Mouse (Mus musculus) intestine, embryonic 14.5 days (tissue): ENCODE measurements around the gene Fam186a. TPM values are rescaled to one million over a fixed set of nuclear protein-coding genes. Genes with fewer than 3 reads are reported as not detected.

Source experiments
- ATAC-seq: fragments of 200-750 bp; cut with Nextera tagmentation; replicated peaks from 2 replicates; pipeline ENCODE4 v1.8.0; 2017; ENCODE audit warnings: low read depth, moderate number of reproducible peaks, moderate TSS enrichment, moderate library complexity; ENCODE audit not compliant: low FRiP score, low TSS enrichment
- DNase-seq: peaks from one replicate; pipeline ENCODE4 v3.0.0-alpha.2; 2018; ENCODE audit warnings: low spot score
- H3K27ac ChIP-seq: fragments of 300-500 bp; sonication (generic); 2 replicates; pipeline ENCODE4 v1.5.1; 2014; ENCODE audit warnings: low read depth, mild to moderate bottlenecking, control low read depth
- H3K27me3 ChIP-seq: fragments of 300-500 bp; sonication (generic); replicated peaks from 2 replicates; pipeline ENCODE4 v1.6.1; 2014; ENCODE audit warnings: low read length, control low read depth; ENCODE audit not compliant: control insufficient read depth, insufficient read depth
- H3K36me3 ChIP-seq: fragments of 300-500 bp; sonication (generic); 2 replicates; pipeline ENCODE4 v1.6.1; 2014; ENCODE audit warnings: low read length, control low read depth; ENCODE audit not compliant: control insufficient read depth, insufficient read depth
- H3K4me1 ChIP-seq: fragments of 300-500 bp; sonication (generic); replicated peaks from 2 replicates; pipeline ENCODE4 v1.6.1; 2014; ENCODE audit warnings: low read length, control low read depth, mixed read lengths; ENCODE audit not compliant: control insufficient read depth, insufficient read depth
- H3K4me2 ChIP-seq: fragments of 300-500 bp; sonication (generic); 2 replicates; pipeline ENCODE4 v1.6.1; 2014; ENCODE audit warnings: low read length
- H3K4me3 ChIP-seq: fragments of 300-500 bp; sonication (generic); 2 replicates; pipeline ENCODE4 v1.5.1; 2014; ENCODE audit warnings: low read depth, low read length, control low read depth, mixed read lengths
- H3K9ac ChIP-seq: fragments of 300-500 bp; sonication (generic); 2 replicates; pipeline ENCODE4 v1.6.1; 2014; ENCODE audit warnings: mild to moderate bottlenecking, low read length
- H3K9me3 ChIP-seq: fragments of 300-500 bp; sonication (generic); 2 replicates; pipeline ENCODE4 v1.6.1; 2016; ENCODE audit warnings: low read length, control low read depth; ENCODE audit not compliant: control insufficient read depth
- WGBS: fragments of 180-500 bp; shearing (Covaris S2); extraction: QIAGEN DNeasy Blood & Tissue Kit; methylation state at CpG from one replicate; pipeline ENCODE4 v1.1.7; 2014; 5-methylcytosine and 5-hydroxymethylcytosine counted together
- polyA plus RNA-seq: library from polyadenylated mRNA; unstranded; fragments of >200 nt; fragmentation: Nextera tagmentation; extraction: Ambion mirVana; gene quantifications from 2 replicates; pipeline ENCODE4 v1.2.1, GENCODE M21; 2014

Fam186a gene
- polyA plus RNA-seq, 1 experiment from 2014 or later = 0.01 TPM

DNA sequence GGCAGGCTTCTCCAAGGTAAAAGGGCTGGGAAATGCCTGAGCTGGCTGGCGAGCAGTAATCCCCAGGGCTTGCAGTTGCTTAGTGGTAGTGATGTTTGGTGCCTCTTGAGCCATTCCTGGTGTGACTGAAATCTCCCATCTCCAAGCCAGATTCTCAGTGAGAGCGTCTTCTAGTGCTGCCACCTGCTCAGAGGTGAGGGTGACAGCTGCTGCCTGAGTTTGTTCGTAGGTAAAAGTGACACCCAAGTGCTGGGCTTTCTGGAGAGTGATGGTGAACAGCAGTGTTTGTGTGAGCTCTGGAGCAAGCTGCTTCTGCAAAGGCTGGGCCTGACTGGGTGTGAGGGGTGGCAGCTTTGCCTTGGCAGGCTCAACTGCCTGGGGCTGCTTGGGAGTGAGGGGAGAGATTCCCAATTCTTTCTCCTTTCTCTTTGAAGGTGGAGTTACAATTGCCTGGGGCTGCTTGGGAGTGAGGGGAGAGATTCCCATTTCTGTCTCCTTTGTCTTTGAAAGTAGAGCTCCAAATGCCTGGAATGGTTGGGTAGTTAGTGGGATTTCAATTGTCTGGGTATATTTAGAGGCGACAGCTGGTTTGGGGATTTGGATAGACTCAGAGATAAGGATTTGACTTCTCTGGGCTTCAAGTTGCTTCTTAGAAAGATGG, 25.8 kb downstream of the Fam186a start:
- Histone ChIP-seq H3K4me3 (no peak overlapping the region), H3K27me3 (no peaks in the 10 kb centered on the region), H3K27ac (no peak overlapping the region), H3K4me1 (no peaks in the 10 kb centered on the region), H3K4me2 (no peak overlapping the region), H3K36me3 (no peaks in the 10 kb centered on the region), H3K9me3 (0 out of 2 replicates have a peak, but pooled peaks cover 4% of the 10 kb centered on the region), H3K9ac (no peak overlapping the region)
- ATAC-seq (no peak), DNase-seq (no peak)
- 69% methylated on average over 4 of the region's 4 CpGs for WGBS

DNA sequence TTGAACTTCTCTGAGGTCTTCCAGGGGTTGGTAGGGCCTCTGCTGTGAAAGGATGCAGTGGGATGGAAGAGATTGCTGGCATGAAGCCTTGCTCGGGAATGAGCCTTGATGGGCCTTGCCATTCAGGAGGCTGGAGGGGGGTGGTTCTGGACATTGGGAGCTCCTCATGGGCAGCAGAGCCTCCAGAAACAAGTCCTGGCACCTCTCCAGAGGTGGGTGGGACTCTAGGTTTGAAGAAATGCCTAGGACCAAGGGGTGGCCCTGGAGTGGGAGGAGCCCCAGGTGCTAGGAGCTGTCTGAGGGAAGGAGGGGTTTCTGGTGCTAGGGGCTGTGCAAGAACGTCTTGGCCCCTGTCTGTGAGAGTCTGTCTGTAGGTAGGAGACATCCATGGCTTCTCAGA, 26.4 kb downstream of the Fam186a start:
- DNase-seq = no peak
- H3K9me3 ChIP-seq = 0 out of 2 replicates have a peak, but pooled peaks cover 4% of the 10 kb centered on the region
- no peak overlapping the region for H3K4me3 ChIP-seq
- no peaks in the 10 kb centered on the region for H3K4me1 ChIP-seq
- ATAC-seq = no peak
- H3K9ac ChIP-seq = no peak overlapping the region
- H3K4me2 ChIP-seq = no peak overlapping the region
- H3K36me3 ChIP-seq = no peaks in the 10 kb centered on the region
- 56% methylated on average over 2 of the region's 2 CpGs for WGBS
- no peaks in the 10 kb centered on the region for H3K27me3 ChIP-seq
- H3K27ac ChIP-seq = no peak overlapping the region

GRCm38 (mm10) chr15:99937841-99938240, 29.0 kb downstream of the Fam186a start:
- 77% methylated on average over 8 of the region's 8 CpGs for WGBS
- no peak for DNase-seq
- no peak overlapping the region for H3K4me3 ChIP-seq
- no peaks in the 10 kb centered on the region for H3K36me3 ChIP-seq
- no peaks in the 10 kb centered on the region for H3K27me3 ChIP-seq
- no peaks in the 10 kb centered on the region for H3K9me3 ChIP-seq
- H3K4me1 ChIP-seq = no peaks in the 10 kb centered on the region
- no peak for ATAC-seq
- no peak overlapping the region for H3K9ac ChIP-seq
- no peak overlapping the region for H3K4me2 ChIP-seq
- no peak overlapping the region for H3K27ac ChIP-seq

- WGBS = 90% methylated on average over 3 of the region's 3 CpGs
- H3K9ac ChIP-seq = no peak overlapping the region
- ATAC-seq = no peak
- no peaks in the 10 kb centered on the region for H3K4me1 ChIP-seq
- no peak for DNase-seq
- H3K36me3 ChIP-seq = no peaks in the 10 kb centered on the region
- H3K4me2 ChIP-seq = no peak overlapping the region
- H3K4me3 ChIP-seq = no peak overlapping the region
- no peak overlapping the region for H3K27ac ChIP-seq
- no peaks in the 10 kb centered on the region for H3K27me3 ChIP-seq
- no peaks in the 10 kb centered on the region for H3K9me3 ChIP-seq
Measured at GRCm38 (mm10) chr15:99936659-99937058, 30.2 kb downstream of the Fam186a start.

GRCm38 (mm10) chr15:99934501-99934900, 32.4 kb downstream of the Fam186a start:
- Histone ChIP-seq H3K4me3 (no peak overlapping the region), H3K4me2 (no peak overlapping the region), H3K36me3 (no peaks in the 10 kb centered on the region), H3K9me3 (no peaks in the 10 kb centered on the region), H3K27ac (no peak overlapping the region), H3K27me3 (no peaks in the 10 kb centered on the region), H3K4me1 (no peaks in the 10 kb centered on the region), H3K9ac (no peak overlapping the region)
- DNase-seq = no peak
- no peak for ATAC-seq
- 43% methylated on average over 1 of the region's 1 CpGs for WGBS

- WGBS = 80% methylated on average over 8 of the region's 8 CpGs
- no peak for ATAC-seq
- Histone ChIP-seq H3K9ac (no peak overlapping the region), H3K4me1 (no peaks in the 10 kb centered on the region), H3K9me3 (no peaks in the 10 kb centered on the region), H3K4me3 (no peak overlapping the region), H3K27me3 (no peaks in the 10 kb centered on the region), H3K36me3 (no peaks in the 10 kb centered on the region), H3K27ac (no peak overlapping the region), H3K4me2 (no peak overlapping the region)
- no peak for DNase-seq
Measured at GRCm38 (mm10) chr15:99931231-99931630, 35.6 kb downstream of the Fam186a start.

GRCm38 (mm10) chr15:99919601-99920158, 47.2 kb downstream of the Fam186a start:
- no peak overlapping the region for H3K4me3 ChIP-seq
- ATAC-seq = no peak
- no peak overlapping the region for H3K9ac ChIP-seq
- H3K4me1 ChIP-seq = no peaks in the 10 kb centered on the region
- 86% methylated on average over 15 of the region's 15 CpGs for WGBS
- no peak overlapping the region for H3K4me2 ChIP-seq
- DNase-seq = no peak
- H3K27me3 ChIP-seq = no peaks in the 10 kb centered on the region
- no peaks in the 10 kb centered on the region for H3K9me3 ChIP-seq
- no peaks in the 10 kb centered on the region for H3K36me3 ChIP-seq
- no peak overlapping the region for H3K27ac ChIP-seq

- H3K27ac ChIP-seq = no peak overlapping the region
- no peaks in the 10 kb centered on the region for H3K27me3 ChIP-seq
- ATAC-seq = peak; percentile 71
Measured at GRCm38 (mm10) chr15:99917264-99917663, 49.6 kb downstream of the Fam186a start.

DNA sequence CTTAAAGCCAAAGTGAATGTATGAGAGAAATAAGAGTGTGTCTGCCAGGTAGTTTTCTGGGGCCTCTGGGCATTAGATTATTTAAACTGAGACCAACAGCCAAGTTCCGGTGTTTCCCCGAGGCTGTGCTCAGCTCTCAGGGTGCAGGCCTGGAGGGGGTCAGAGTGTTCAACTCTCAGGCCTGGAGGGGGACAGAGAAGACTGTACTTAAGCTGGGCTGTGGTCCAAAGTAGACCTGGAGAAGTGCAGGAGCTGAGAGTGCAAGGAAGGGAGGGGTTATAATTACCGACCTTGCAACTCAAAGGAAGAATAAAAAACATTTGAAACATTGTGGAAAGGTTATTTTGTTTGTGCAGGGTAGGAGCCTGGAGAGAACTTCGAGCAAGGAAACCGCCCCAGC, 52.2 kb downstream of the Fam186a start:
- no peak overlapping the region for H3K4me2 ChIP-seq
- H3K27ac ChIP-seq = no peak overlapping the region
- H3K36me3 ChIP-seq = no peaks in the 10 kb centered on the region
- H3K9me3 ChIP-seq = no peaks in the 10 kb centered on the region
- WGBS = 71% methylated on average over 5 of the region's 5 CpGs
- DNase-seq = no peak
- H3K27me3 ChIP-seq = no peaks in the 10 kb centered on the region
- no peaks in the 10 kb centered on the region for H3K4me1 ChIP-seq
- H3K9ac ChIP-seq = no peak overlapping the region
- H3K4me3 ChIP-seq = no peak overlapping the region
- ATAC-seq = no peak

More at GRCm38 (mm10) chr15:99917264-99917663, 49.6 kb downstream of the Fam186a start:
- Histone ChIP-seq H3K4me2 (no peak overlapping the region), H3K36me3 (no peaks in the 10 kb centered on the region), H3K4me3 (no peak overlapping the region), H3K4me1 (no peaks in the 10 kb centered on the region), H3K9me3 (no peaks in the 10 kb centered on the region), H3K9ac (no peak overlapping the region)
- WGBS = 66% methylated on average over 3 of the region's 3 CpGs
- DNase-seq = no peak
